Mouse (Mus musculus) bone marrow macrophage, adult 2 months (primary cell): Measurements from ENCODE around the gene Nipsnap1.

Experiments used
- CTCF ChIP-seq: IDR thresholded peaks from 2 replicates; pipeline ENCODE4 v1.5.1; 2012; ENCODE audit warnings: low read depth, mild to moderate bottlenecking, low read length, moderate library complexity
- POLR2A ChIP-seq: IDR thresholded peaks from 2 replicates; pipeline ENCODE4 v1.6.1; 2012; ENCODE audit warnings: mild to moderate bottlenecking, low read depth, low read length, borderline replicate concordance

DNA sequence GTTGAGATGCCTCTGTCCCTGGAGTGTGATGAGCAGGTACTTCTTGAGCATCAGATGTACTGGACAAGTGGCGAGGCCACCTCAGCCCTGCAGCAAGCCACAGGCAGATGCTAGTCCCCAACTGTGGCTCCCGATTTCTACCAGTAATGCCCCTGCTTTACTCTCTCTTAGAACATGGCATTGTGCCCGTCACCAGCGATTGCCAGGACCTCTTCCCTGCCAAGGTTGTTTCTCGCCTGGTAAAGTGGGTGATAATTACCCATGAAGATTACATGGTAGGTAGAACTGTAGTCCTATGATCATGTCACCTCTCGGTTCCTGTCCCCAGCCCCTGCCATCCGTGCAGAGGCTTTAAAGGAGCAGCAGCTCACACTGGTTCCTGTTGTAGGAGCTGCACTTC lies 48.0 kb downstream of the Nipsnap1 start:
- TF ChIP-seq CTCF (no peak), POLR2A (no peak)
